Mouse (Mus musculus) lung, postnatal 0 days (tissue): ENCODE results near the gene Coil. TPM values are rescaled to one million over a fixed set of nuclear protein-coding genes. Genes with fewer than 3 reads are reported as not detected.

Experiments used
- ATAC-seq: fragments of 200-750 bp; cut with Nextera tagmentation; 2 replicates; pipeline ENCODE4 v1.8.0; 2017; ENCODE audit warnings: moderate library complexity
- DNase-seq: peaks from one replicate; pipeline ENCODE4 v3.0.0-alpha.2; 2016; ENCODE audit warnings: low spot score
- H3K27ac ChIP-seq: fragments of 300-500 bp; sonication (generic); 2 replicates; pipeline ENCODE4 v1.5.1; 2014; ENCODE audit warnings: antibody characterized with exemption, mild to moderate bottlenecking, low read length, mixed read lengths
- H3K27me3 ChIP-seq: fragments of 300-500 bp; sonication (generic); replicated peaks from 2 replicates; pipeline ENCODE4 v1.6.1; 2014; ENCODE audit warnings: low read length, mixed read lengths; ENCODE audit not compliant: insufficient read depth
- H3K36me3 ChIP-seq: fragments of 300-500 bp; sonication (generic); 2 replicates; pipeline ENCODE4 v1.6.1; 2014; ENCODE audit warnings: low read length, mixed read lengths; ENCODE audit not compliant: insufficient read depth
- H3K4me1 ChIP-seq: fragments of 300-500 bp; sonication (generic); 2 replicates; pipeline ENCODE4 v1.6.1; 2014; ENCODE audit warnings: antibody characterized with exemption, low read depth, low read length, mixed read lengths; ENCODE audit not compliant: insufficient read depth
- H3K4me2 ChIP-seq: fragments of 300-500 bp; sonication (generic); replicated peaks from 2 replicates; pipeline ENCODE4 v1.6.1; 2014; ENCODE audit warnings: low read depth, mild to moderate bottlenecking, low read length, moderate library complexity, mixed read lengths
- H3K4me3 ChIP-seq: fragments of 300-500 bp; sonication (generic); 2 replicates; pipeline ENCODE4 v1.5.1; 2014; ENCODE audit warnings: low read depth, low read length
- H3K9ac ChIP-seq: fragments of 300-500 bp; sonication (generic); replicated peaks from 2 replicates; pipeline ENCODE4 v1.6.1; 2014; ENCODE audit warnings: low read depth, mild to moderate bottlenecking
- H3K9me3 ChIP-seq: fragments of 300-500 bp; sonication (generic); 2 replicates; pipeline ENCODE4 v1.6.1; 2016; ENCODE audit warnings: low read length, mixed read lengths
- CTCF ChIP-seq: IDR thresholded peaks from 2 replicates; pipeline ENCODE4 v1.5.1; 2016; ENCODE audit warnings: antibody characterized with exemption, mild to moderate bottlenecking
- EP300 ChIP-seq: IDR thresholded peaks from 2 replicates; pipeline ENCODE4 v1.6.1; 2016; ENCODE audit warnings: antibody characterized with exemption, mild to moderate bottlenecking, control low read depth
- WGBS: fragments of 180-500 bp; shearing (Covaris S2); extraction: QIAGEN DNeasy Blood & Tissue Kit; methylation state at CpG from one replicate; pipeline ENCODE4 v1.1.7; 2014; 5-methylcytosine and 5-hydroxymethylcytosine counted together
- polyA plus RNA-seq: library from polyadenylated mRNA; unstranded; fragments of >200 nt; fragmentation: Nextera tagmentation; extraction: Ambion mirVana; gene quantifications from 2 replicates; pipeline ENCODE4 v1.2.1, GENCODE M21; 2015

Coil gene
- polyA plus RNA-seq, 1 experiment from 2014 or later, result 5.6 TPM

GRCm38 (mm10) chr11:88950640-88951250 lies 19.3 kb upstream of the Coil start:
- H3K4me2 ChIP-seq, result no peak overlapping the region
- TF ChIP-seq EP300, result no peak
- no peak for TF ChIP-seq CTCF
- H3K9ac ChIP-seq, result no peak overlapping the region
- no peaks in the 10 kb centered on the region for H3K9me3 ChIP-seq
- no peaks in the 10 kb centered on the region for H3K4me1 ChIP-seq
- DNase-seq (no peak), ATAC-seq (no peak)
- H3K27ac ChIP-seq, result no peak overlapping the region
- H3K4me3 ChIP-seq, result no peak overlapping the region
- H3K27me3 ChIP-seq, result no peaks in the 10 kb centered on the region
- H3K36me3 ChIP-seq, result no peaks in the 10 kb centered on the region
- WGBS, result 78% methylated on average over 13 of the region's 13 CpGs

- no peak overlapping the region for H3K4me2 ChIP-seq
- no peak overlapping the region for H3K27ac ChIP-seq
- DNase-seq, result no peak
- no peak overlapping the region for H3K9ac ChIP-seq
- H3K36me3 ChIP-seq, result no peaks in the 10 kb centered on the region
- TF ChIP-seq CTCF, result no peak
- no peak for TF ChIP-seq EP300
- 98% methylated on average over 2 of the region's 2 CpGs for WGBS
- no peak overlapping the region for H3K4me3 ChIP-seq
- no peaks in the 10 kb centered on the region for H3K27me3 ChIP-seq
- ATAC-seq, result no peak
- H3K4me1 ChIP-seq, result no peaks in the 10 kb centered on the region
- H3K9me3 ChIP-seq, result no peaks in the 10 kb centered on the region
These were observed 18.5 kb upstream of the Coil start for GRCm38 (mm10) chr11:88951576-88951975.

GRCm38 (mm10) chr11:88952117-88952516 lies 17.9 kb upstream of the Coil start:
- no peak for ATAC-seq
- Histone ChIP-seq H3K27ac (no peak overlapping the region), H3K9ac (no peak overlapping the region), H3K36me3 (no peaks in the 10 kb centered on the region), H3K27me3 (no peaks in the 10 kb centered on the region), H3K4me1 (no peaks in the 10 kb centered on the region), H3K4me2 (no peak overlapping the region), H3K9me3 (no peaks in the 10 kb centered on the region), H3K4me3 (no peak overlapping the region)
- 96% methylated on average over 5 of the region's 5 CpGs for WGBS
- no peak for TF ChIP-seq CTCF
- no peak for TF ChIP-seq EP300
- DNase-seq, result no peak

GRCm38 (mm10) chr11:88953582-88953981 lies 16.5 kb upstream of the Coil start:
- WGBS, result 82% methylated on average over 3 of the region's 3 CpGs
- no peak for ATAC-seq
- no peak for DNase-seq
- TF ChIP-seq EP300 (no peak), CTCF (no peak)
- Histone ChIP-seq H3K9me3 (no peaks in the 10 kb centered on the region), H3K27ac (no peak overlapping the region), H3K4me1 (no peaks in the 10 kb centered on the region), H3K4me2 (no peak overlapping the region), H3K9ac (no peak overlapping the region), H3K27me3 (no peaks in the 10 kb centered on the region), H3K36me3 (no peaks in the 10 kb centered on the region), H3K4me3 (no peak overlapping the region)

- H3K9ac ChIP-seq, result no peak overlapping the region
- DNase-seq, result peak; percentile 71
These were observed 15.2 kb upstream of the Coil start for GRCm38 (mm10) chr11:88954803-88955202.

DNA sequence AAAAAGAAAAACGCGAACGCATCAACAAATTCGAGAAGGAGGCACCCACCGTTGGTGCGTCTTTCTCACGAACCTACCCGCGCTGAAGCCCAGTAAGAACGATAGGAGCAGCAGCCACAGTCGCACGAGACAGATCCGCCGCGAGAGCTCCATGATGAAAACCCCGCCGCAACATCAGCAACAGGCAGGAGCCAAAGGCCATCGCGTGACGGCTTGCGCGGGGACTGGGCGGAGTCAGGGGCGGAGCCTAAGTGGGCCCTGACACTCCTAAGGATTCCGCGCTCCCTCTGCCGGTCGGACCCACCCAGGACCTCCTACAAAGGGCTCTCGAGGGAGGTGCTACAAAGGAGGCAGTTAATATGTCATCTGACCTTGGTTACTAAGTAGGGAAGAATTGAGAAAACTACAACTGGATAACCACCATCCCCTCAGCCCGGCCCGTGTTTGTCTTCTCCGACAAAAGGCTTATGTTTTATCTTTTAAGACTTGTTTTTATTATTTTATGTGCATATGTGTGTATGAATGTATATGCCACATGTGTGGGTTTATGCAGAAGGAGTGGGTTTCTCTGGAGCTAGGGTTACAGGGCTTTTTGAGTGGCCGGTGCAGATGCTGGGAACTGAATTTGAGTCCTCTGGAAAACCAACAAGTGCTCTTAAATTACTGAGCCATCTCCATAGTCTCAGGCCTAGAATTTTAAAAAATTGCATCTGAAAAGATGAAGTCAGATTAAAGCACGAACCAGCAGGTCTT lies 14.7 kb upstream of the Coil start, which contains the start of gene Scpep1:
TSS of gene Scpep1 (minus strand) at position 249 of the 753 bp plus-strand sequence.
- Histone ChIP-seq H3K4me3 (peak within 1 kb of the TSS; percentile 41), H3K9me3 (no peaks in the 10 kb centered on the region), H3K27me3 (no peaks in the 10 kb centered on the region), H3K4me2 (peak within 1 kb of the TSS; percentile 54), H3K36me3 (no peaks in the 10 kb centered on the region), H3K4me1 (no peaks in the 10 kb centered on the region), H3K9ac (no peak within 1 kb of the TSS), H3K27ac (peak within 1 kb of the TSS; percentile 43)
- DNase-seq (peak; percentile 98), ATAC-seq (peak; percentile 100)
- 3% methylated on average over 34 of the region's 34 CpGs for WGBS
- TF ChIP-seq CTCF (peak; percentile 88), EP300 (no peak)

More at GRCm38 (mm10) chr11:88954803-88955202, 15.2 kb upstream of the Coil start:
- no peaks in the 10 kb centered on the region for H3K4me1 ChIP-seq
- H3K27ac ChIP-seq, result peak overlapping the region; percentile 43
- peak; percentile 67 for ATAC-seq
- H3K36me3 ChIP-seq, result no peaks in the 10 kb centered on the region
- H3K4me2 ChIP-seq, result peak overlapping the region; percentile 54
- TF ChIP-seq CTCF, result no peak
- no peaks in the 10 kb centered on the region for H3K9me3 ChIP-seq
- no peaks in the 10 kb centered on the region for H3K27me3 ChIP-seq
- 0% methylated on average over 4 of the region's 4 CpGs for WGBS
- H3K4me3 ChIP-seq, result peak overlapping the region; percentile 41
